Mouse (Mus musculus): ENCODE results near the gene Gh.
A peak's percentile ranks its signal among the peaks of the same experiment; 100 is the strongest.

The Gh gene

DNA sequence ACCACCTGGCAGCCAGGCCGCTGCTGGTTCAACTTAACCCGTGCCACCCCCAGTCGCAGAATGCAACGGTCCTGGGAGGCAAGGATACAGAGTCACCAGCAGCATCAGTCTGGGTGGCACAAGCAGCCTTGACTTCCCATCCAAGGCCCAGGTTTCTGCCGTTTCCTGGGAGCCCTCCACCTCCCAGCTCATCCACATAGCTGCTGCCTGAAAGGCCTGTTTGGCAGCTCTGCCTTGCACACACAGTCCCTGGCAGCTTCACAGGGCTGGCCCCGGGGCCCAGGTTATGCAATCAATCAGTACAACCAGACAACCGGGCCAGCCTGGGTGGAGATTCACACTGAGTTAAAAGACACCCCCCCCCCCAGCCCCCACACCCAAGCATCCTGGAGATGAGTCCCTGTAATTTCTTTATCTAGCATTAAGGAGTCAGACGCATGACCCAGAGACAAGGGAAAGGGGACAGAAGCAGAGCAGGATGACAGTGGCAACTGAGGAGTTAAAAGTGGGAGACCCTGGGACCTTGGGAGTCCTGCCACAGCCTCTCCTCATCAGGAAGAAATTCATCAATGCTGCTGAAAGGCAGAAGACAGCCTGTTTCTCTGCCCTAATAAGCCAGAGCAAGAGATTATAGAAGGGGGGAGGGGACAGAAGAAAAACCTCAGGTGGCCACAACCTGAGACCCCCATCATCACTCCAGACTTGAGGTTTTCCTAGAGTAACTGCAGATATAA, 33.2 kb downstream of the Gh start:
- peak; percentile 80 for DNase-seq

DNA sequence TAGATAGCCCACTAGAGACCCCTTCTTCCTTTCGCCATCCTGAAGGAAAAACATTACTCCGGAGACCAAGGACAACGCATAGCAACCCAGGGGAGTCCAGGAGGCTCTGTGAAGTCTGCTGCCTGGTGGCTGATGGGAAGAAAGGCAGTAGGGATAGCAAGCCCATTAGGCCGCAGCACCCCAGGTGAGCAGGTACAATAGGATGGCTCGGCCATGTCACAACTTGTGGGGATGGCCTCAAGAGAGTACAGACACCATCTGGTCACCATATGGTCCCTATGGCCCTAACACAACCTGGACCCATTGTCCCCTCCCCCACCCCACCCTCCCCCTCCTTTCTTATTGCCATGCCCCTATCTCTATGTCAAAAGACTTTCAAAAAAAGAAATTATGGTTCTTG, 33.8 kb downstream of the Gh start:
- no peak for DNase-seq

DNA sequence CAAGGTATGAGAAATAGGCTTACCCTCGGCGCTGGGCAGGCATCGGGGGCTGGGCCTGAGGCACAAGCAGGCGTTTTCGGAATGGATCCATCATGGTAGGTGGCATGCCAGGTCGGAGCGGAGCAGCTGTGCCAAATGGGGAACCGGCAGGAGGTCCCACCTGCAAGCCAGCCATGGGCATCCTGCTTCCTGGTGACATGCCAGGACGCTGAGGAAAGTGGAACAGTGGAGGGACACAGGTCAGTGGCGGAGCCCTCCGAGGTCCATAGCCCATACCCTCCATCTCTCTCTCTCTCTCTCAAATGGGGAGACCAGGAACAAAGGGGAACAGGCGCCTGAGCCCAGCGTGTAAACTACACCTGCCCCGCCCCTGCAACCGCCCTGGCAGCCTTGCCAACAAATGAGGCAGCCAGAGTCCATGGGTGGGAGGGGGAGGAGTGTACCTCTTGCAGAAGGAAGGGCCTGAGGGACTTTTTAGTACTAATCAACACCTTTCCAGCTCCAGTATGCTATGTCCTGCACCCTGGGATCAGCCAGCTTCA, 34.3 kb downstream of the Gh start:
- DNase-seq = peak; percentile 57

DNA sequence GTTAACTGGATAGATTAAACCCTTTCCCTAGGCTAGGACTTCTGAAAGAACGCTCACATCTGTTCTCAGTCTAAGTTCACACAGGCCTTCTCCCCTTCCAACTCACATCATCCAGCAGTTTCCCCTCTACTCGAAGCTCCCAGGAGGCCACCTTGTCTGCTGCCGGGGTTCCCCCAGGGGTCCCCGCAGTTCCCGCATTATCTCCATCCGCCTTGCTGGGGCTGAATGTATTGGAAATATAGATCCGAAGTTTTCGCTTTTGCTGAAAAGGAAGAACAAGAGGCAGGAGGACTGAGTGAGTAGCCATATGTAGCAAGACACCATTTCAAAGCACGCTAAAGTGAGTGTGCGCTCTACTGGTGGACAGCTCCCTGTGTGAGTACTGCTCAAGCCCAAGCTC, 35.2 kb downstream of the Gh start:
- no peak for DNase-seq

DNA sequence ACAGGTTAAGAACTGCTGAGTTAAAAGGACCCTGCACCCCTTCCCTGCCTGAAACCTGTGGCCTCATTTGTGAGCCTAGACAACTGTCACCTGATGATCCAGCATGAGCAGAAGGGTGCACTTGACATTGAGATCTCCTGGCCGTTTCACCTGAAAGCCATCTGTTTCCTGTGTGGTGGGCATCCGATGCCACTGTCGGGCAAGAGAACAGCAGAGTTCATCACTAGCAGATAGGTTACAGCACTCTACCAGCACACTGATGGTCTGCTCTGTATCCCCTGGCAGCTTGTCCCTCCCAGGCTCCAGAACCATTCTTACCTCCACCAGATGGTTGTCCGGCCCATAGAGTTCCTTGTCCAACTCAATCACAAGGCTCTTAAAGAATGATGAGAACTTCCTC, 36.1 kb downstream of the Gh start:
- no peak for DNase-seq

DNA sequence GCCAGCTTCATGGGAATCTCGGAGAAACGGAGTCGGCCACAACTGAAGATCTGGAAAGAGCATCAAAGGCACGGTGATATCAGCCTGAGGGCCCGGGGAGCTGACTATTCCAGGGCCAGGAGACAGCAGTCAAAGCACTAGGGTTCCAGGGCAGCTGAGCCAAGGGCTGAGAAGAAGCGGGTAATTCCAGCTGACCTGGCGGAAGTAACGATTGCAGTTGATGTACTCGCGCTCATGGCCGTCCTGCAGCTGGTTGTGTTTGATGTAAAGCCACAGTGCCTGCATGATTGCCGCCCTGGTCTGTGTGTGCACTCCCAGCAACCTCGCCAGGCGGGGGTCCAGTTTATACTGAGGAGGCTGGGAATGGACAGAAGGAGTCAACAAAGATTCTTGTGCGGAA, 36.7 kb downstream of the Gh start:
- DNase-seq = no peak

DNA sequence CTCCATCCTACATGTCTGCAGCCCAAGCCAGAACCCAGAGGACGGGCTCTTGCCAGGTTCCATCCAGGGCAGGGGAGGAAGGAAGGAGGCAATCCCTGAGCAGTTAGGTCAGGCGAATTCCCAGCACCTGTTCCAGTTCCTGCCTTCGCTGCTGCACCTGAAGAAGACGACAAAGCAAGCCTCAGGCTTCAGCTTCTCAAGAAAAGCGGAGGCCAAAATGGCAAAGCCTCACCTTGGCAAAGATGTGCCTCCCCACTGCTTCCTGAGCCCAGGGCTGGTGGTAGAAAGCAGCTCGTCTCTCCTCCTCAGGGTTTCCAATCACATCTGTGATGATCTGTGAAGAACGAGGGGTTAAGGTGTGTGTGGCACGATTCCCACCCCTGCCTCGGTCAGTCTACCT, 37.7 kb downstream of the Gh start:
- no peak for DNase-seq

DNA sequence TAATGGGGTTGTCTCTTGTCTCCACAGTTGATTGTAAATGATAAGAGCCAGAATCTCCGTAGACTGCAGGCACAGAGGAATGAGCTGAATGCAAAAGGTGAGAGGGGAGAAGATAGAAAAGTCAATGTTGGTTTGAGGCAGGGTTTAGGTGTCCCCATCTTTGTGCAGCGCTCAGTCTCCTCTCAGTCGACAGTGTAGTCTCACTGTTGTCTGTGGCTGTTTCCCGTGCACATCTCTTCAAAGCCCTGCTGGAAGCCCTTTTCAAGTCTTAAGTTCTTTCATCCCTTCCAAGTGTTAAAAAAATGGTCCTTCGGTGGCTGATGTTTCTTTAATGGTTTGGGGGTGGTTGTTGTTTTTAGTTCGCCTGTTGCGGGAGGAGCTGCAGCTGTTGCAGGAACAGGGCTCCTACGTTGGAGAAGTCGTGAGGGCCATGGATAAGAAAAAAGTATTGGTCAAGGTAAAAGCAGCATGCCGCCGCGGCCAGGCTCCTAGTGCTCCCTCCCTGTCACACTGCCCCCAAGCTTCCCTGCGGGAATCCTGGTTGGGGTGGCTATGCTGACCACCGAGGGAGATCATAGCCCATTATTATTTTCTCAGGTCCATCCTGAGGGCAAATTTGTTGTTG, 40.7 kb downstream of the Gh start:
- DNase-seq = no peak

DNA sequence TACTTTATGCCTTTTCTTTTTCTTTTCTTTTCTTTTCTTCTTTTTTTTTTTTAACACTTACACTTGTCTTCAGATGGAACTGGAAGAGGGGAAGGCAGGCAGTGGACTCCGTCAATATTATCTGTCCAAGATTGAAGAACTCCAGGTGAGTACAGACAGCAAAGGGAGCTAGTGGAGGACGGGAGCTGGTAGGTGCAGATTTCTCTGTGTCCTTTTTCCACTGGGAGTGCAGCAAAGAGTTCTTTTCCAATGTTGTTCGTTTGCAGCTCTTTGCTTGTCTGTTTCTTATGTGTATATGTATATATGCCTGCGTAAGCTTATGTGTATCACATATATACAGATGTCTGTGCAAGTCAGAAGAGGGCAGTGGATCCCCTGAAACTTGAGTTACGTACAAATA, 44.9 kb downstream of the Gh start:
- DNase-seq = peak; percentile 58

DNA sequence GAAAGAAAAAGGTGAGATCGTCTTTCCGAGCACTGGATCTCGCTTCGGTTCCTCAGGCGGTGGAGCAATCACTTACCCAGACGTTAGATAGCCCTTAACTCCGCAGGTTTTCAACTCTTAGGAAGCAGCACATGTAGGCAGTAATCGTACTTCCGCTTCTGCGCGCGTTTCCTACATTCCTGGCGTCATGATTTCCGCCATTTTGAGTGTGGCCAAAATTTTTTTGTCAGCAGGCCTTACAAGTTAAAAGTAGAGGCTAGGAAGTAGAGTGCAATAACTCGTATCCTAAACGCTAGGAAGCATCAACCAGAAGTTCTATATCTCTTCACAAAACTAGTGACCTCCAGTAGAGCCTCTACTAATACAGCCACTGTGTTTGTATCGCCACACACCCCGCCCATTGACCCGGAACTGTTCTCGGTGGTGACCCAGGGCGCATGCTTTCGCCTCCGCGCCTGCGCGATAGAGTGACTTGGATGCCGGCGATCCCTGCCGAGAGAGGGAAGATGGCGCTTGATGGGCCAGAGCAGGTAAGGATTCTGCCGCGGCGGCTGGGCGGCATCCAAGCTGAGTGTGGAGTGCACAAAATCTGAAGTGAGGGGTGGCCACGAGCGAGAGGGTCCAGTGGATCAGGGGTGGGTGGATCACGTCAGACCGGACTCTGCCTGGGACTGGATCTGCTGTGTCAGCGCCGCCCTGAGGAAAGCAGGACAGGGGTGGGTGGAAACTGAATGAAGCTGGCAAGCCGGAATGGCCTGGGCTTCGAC, 45.8 kb downstream of the Gh start, which contains the start of the genes Ftsj3 and Psmc5:
Ftsj3 (minus strand) TSS at position 395 of the 767 bp plus-strand sequence.
Psmc5 (plus strand) TSS at position 470 of the 767 bp plus-strand sequence.
- peak; percentile 100 for DNase-seq

DNA sequence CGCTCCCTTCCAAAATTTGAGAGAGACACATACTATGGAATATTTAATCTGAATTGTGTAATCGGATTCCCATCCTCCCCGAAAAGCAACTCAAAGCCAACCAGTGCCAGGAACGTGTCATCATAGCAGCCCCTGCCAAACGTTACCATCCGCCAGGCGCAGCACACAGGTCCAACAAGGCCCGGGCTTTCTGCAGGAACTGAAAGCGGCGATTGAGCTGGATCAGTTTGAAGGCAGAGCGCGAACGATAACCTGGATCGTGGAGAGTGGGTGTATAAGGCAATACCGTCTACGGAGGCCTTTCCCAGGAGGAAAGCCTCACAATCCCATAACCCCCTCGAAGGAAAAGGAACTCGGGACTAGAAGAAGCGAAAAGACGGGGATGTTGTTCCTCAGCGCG, 46.5 kb downstream of the Gh start:
- no peak for DNase-seq

DNA sequence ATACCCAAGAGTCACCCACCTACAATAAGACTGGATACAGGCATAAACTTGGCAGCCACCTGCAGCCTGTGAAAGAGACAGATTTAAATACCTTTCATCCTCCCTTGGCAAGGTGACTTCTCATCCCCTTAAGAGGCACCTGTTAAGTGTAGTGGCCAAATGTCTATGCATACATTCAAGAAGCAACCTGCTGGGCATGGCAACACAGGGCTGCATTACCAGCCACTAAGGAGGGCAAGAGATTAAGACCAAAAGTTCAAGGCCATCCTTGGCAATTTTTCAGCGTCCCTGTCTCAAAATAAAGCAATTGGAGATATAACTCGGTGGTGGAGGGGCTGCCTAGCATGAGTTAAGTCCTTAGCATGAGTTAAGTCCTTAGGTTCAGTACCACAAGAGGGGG, 46.9 kb downstream of the Gh start:
- DNase-seq = no peak
